Mouse (Mus musculus) midbrain, postnatal 0 days (tissue): ENCODE measurements around the gene Zfand6. TPM values are rescaled to one million over a fixed set of nuclear protein-coding genes. Genes with fewer than 3 reads are reported as not detected.
A peak's percentile ranks its signal among the peaks of the same experiment; 100 is the strongest.

ENCODE experiments used
- ATAC-seq: fragments of 200-750 bp; cut with Nextera tagmentation; 2 replicates; pipeline ENCODE4 v1.8.0; 2017; ENCODE audit warnings: moderate number of reproducible peaks, mild to moderate bottlenecking, moderate TSS enrichment, moderate library complexity; ENCODE audit not compliant: low FRiP score
- DNase-seq: peaks from one replicate; pipeline ENCODE4 v3.0.0-alpha.2; 2015; ENCODE audit warnings: low spot score
- H3K27ac ChIP-seq: fragments of 300-500 bp; sonication (generic); 2 replicates; pipeline ENCODE4 v1.5.1; 2014; ENCODE audit warnings: low read depth, mild to moderate bottlenecking, low read length, mixed read lengths
- H3K27me3 ChIP-seq: fragments of 300-500 bp; sonication (generic); 2 replicates; pipeline ENCODE4 v1.6.1; 2014; ENCODE audit warnings: low read length, control low read depth, mixed read lengths; ENCODE audit not compliant: insufficient read depth
- H3K36me3 ChIP-seq: fragments of 300-500 bp; sonication (generic); 2 replicates; pipeline ENCODE4 v1.6.1; 2014; ENCODE audit warnings: low read length, control low read depth, mixed read lengths; ENCODE audit not compliant: insufficient read depth
- H3K4me1 ChIP-seq: fragments of 300-500 bp; sonication (generic); 2 replicates; pipeline ENCODE4 v1.6.1; 2014; ENCODE audit warnings: mild to moderate bottlenecking, control low read depth, antibody characterized with exemption, low read length, mixed read lengths; ENCODE audit not compliant: insufficient read depth
- H3K4me2 ChIP-seq: fragments of 300-500 bp; sonication (generic); 2 replicates; pipeline ENCODE4 v1.6.1; 2014; ENCODE audit warnings: low read depth, mild to moderate bottlenecking, low read length, mixed read lengths; ENCODE audit not compliant: poor library complexity, severe bottlenecking
- H3K4me3 ChIP-seq: fragments of 300-500 bp; sonication (generic); 2 replicates; pipeline ENCODE4 v1.5.1; 2014; ENCODE audit warnings: low read depth, mild to moderate bottlenecking, low read length, moderate library complexity
- H3K9ac ChIP-seq: fragments of 300-500 bp; sonication (generic); replicated peaks from 2 replicates; pipeline ENCODE4 v1.6.1; 2014; ENCODE audit warnings: mild to moderate bottlenecking, low read length, moderate library complexity, mixed read lengths; ENCODE audit not compliant: poor library complexity, severe bottlenecking
- H3K9me3 ChIP-seq: fragments of 300-500 bp; sonication (generic); 2 replicates; pipeline ENCODE4 v1.6.1; 2016; ENCODE audit warnings: low read length, control low read depth
- CTCF ChIP-seq: IDR thresholded peaks from 2 replicates; pipeline ENCODE4 v1.5.1; 2016; ENCODE audit warnings: antibody characterized with exemption, mild to moderate bottlenecking
- WGBS: fragments of 180-500 bp; shearing (Covaris S2); extraction: QIAGEN DNeasy Blood & Tissue Kit; methylation state at CpG from one replicate; pipeline ENCODE4 v1.1.7; 2014; 5-methylcytosine and 5-hydroxymethylcytosine counted together
- polyA plus RNA-seq: library from polyadenylated mRNA; unstranded; fragments of >200 nt; fragmentation: Nextera tagmentation; extraction: Ambion mirVana; gene quantifications from 2 replicates; pipeline ENCODE4 v1.2.1, GENCODE M21; 2015
- total RNA-seq: library from RNA; depleted of rRNA; stranded (reverse); fragments of >200 nt; gene quantifications from 2 replicates; pipeline ENCODE4 v1.2.3, GENCODE M21; 2014

Zfand6 gene
- total and polyA plus RNA-seq, 2 experiments from 2014 or later: 82.5 to 112 TPM

DNA sequence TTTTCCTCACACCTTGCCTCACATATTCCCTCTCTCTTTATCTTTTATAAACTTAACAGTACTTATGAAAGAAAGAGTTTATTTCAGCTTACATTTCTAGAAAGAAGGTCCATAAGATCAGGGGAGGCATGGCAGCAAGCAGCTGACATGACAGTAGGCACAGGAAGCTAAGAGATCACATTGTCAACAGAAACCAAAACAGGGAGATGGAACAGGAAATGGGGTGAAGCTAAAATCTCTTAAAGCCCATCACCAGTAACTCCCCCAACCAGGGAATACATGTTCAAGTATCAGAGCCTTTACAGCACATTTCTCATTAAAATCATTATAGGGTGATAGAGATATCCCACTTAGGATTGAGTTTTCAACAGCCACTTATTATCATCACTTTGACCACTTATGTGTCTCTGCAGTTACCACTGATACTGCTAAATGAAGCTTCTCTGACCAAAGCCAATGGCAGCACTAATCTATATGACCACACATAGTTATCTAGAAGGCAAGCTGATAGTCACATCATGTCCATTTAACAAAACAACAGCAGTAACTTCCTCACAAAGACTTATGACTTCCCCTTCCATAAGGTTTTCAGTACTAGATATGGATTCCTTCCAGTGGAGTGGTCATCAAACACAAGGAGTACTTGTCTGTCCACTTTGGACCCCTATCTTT, 20.7 kb upstream of the Zfand6 start:
- H3K4me2 ChIP-seq: no peak overlapping the region
- no peaks in the 10 kb centered on the region for H3K27me3 ChIP-seq
- no peak overlapping the region for H3K27ac ChIP-seq
- no peak for TF ChIP-seq CTCF
- ATAC-seq: no peak
- no peak overlapping the region for H3K9ac ChIP-seq
- no peak for DNase-seq
- H3K9me3 ChIP-seq: no peaks in the 10 kb centered on the region
- no peak overlapping the region for H3K4me3 ChIP-seq
- no peaks in the 10 kb centered on the region for H3K36me3 ChIP-seq
- H3K4me1 ChIP-seq: no peaks in the 10 kb centered on the region

DNA sequence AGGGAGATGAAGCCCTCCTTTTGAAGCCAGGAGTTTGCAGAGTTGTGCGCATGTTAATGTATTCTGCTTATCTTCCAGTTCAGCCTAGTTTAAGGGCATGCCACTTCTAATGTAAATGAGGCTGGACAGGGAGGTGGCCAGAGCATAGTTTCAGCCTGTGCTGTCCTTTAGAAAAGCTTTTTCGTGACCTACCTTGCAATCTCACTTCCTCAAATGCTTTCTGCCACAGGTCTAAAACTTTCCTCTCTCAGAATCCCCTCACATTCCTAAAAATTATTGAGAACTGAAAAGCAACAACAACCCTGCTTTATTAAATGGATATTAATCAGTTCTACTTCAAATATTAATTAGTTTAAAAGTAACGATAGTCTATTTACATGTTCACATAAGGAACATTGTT, 17.1 kb upstream of the Zfand6 start:
- H3K9me3 ChIP-seq: no peaks in the 10 kb centered on the region
- no peak overlapping the region for H3K9ac ChIP-seq
- no peak for ATAC-seq
- no peaks in the 10 kb centered on the region for H3K36me3 ChIP-seq
- no peak for TF ChIP-seq CTCF
- no peaks in the 10 kb centered on the region for H3K27me3 ChIP-seq
- 83% methylated on average over 3 of the region's 3 CpGs for WGBS
- no peak for DNase-seq
- H3K4me1 ChIP-seq: no peaks in the 10 kb centered on the region
- no peak overlapping the region for H3K27ac ChIP-seq
- no peak overlapping the region for H3K4me3 ChIP-seq
- no peak overlapping the region for H3K4me2 ChIP-seq

DNA sequence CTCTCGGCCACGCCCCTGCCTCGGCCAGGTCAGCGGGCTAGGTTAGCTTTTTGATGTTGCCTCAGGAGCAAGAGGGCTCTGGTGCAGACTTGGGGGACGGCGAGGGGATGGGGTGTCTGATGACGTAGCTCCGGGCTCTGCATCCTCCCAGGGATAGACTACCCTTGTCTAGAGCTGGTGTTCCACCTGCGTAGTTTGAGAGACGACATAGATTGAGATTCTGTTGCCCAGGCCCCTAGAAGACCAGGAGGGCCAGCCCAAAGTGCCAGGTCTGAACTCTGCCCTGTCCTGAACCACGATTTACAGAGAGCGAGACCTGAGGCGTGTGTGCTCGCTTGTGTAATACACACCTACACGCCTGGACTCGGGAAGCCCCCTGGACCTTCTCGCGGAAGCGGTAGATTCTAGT, 346 bp upstream of the Zfand6 start:
- H3K27ac ChIP-seq: no peak overlapping the region
- peak overlapping the region; percentile 91 for H3K4me3 ChIP-seq
- WGBS: 3% methylated on average over 19 of the region's 19 CpGs
- TF ChIP-seq CTCF: no peak
- no peaks in the 10 kb centered on the region for H3K4me1 ChIP-seq
- no peak for DNase-seq
- H3K9ac ChIP-seq: peak overlapping the region; percentile 60
- H3K9me3 ChIP-seq: no peaks in the 10 kb centered on the region
- no peaks in the 10 kb centered on the region for H3K27me3 ChIP-seq
- ATAC-seq: peak; percentile 87
- peak overlapping the region; percentile 81 for H3K4me2 ChIP-seq
- no peaks in the 10 kb centered on the region for H3K36me3 ChIP-seq

DNA sequence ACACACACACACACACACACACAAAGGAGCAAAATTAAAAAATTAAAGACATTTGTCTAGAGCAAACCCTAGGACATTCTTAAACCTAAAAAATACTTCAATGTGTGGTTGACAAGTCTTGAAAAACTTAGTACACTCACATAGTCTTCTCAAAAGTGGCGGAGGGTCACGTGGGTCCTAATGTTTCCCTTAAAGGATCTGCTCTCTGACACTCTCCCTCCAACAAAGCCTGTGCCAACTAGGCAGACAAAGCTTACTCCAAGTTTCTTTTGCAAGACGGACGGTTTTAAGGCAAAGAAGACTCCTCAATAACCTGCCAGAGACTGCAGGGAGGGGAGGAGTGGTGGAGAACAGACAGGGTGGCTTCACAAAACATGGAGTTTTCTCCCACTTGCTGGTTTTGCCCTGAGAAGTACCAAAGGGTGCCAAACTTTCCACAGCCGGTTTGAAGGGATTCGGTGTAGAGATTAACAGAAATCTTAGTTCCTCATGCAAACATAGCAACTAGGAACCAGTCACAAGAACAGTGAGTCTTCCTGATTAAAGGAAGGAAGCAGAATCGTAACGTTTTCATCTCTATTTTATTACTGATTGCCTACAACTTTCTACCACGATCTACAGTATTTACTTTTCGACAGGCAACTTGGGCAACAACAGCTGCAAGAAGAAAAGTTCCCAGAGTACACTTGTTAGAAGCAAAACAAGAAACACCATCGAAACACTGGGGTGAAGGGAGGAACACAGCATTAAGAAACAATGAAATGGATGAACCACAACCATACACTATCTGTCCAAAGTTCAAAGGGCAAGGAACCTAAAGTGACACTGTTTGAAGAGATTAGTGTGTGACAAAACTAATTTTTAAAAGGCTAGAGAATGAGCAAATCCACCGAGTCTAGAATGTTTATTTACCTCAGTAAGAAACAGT, 1.8 kb downstream of the Zfand6 start:
- 66% methylated on average over 12 of the region's 12 CpGs for WGBS
- no peak for ATAC-seq
- H3K4me2 ChIP-seq: no peak overlapping the region

DNA sequence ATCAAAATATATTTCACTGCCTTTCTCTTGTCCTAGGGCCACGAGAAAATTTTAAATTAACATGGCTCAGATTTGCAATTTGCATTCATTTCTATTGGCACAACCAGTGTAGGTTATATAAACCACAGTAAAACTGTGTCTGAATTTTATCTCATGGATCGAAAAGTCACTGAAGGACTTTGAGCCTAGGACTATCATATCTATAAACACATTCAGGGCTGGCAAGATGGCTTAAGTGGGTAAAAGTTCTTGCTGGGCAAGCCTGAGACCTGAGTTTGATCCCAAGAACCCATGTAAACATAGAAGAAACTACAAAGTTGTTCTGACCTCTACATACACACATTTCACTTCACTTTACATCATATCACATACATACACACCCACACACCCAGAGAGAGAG, 3.4 kb downstream of the Zfand6 start:
- no peak overlapping the region for H3K4me3 ChIP-seq
- no peaks in the 10 kb centered on the region for H3K9me3 ChIP-seq
- H3K27ac ChIP-seq: no peak overlapping the region
- DNase-seq: no peak
- 90% methylated on average over 2 of the region's 2 CpGs for WGBS
- H3K4me2 ChIP-seq: no peak overlapping the region
- ATAC-seq: no peak
- TF ChIP-seq CTCF: no peak
- no peak overlapping the region for H3K9ac ChIP-seq
- no peaks in the 10 kb centered on the region for H3K4me1 ChIP-seq
- no peaks in the 10 kb centered on the region for H3K27me3 ChIP-seq
- H3K36me3 ChIP-seq: no peaks in the 10 kb centered on the region

More for the DNA sequence above, 1.8 kb downstream of the Zfand6 start:
- H3K27me3 ChIP-seq: no peaks in the 10 kb centered on the region
- TF ChIP-seq CTCF: no peak
- no peak for DNase-seq
- no peaks in the 10 kb centered on the region for H3K36me3 ChIP-seq
- no peak overlapping the region for H3K27ac ChIP-seq
- no peak overlapping the region for H3K4me3 ChIP-seq
- H3K9ac ChIP-seq: no peak overlapping the region
- no peaks in the 10 kb centered on the region for H3K9me3 ChIP-seq
- no peaks in the 10 kb centered on the region for H3K4me1 ChIP-seq

DNA sequence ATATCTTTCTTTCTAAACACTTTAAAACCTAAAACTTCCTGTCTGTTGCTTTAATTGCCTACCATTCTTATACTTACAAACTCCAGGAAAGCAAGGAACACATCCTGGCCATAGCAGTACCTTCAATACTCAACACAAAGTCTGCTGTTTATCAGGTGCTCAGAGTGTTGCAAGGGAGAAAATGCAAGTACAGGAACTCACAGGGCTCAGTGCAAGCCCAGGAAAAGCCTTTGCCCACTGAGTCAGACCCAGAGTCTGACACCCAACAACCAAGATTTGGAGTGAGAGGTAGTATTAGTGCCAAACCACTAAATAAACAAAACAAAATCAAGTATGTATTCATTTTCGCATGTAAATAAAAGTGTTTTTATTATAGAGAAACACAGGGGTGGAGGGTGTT, 5.1 kb downstream of the Zfand6 start:
- 98% methylated on average over 1 of the region's 1 CpGs for WGBS
- no peak overlapping the region for H3K9ac ChIP-seq
- H3K4me3 ChIP-seq: no peak overlapping the region
- DNase-seq (no peak), ATAC-seq (no peak)
- no peaks in the 10 kb centered on the region for H3K9me3 ChIP-seq
- H3K27ac ChIP-seq: no peak overlapping the region
- TF ChIP-seq CTCF: no peak
- H3K36me3 ChIP-seq: no peaks in the 10 kb centered on the region
- H3K4me2 ChIP-seq: no peak overlapping the region
- no peaks in the 10 kb centered on the region for H3K4me1 ChIP-seq
- no peaks in the 10 kb centered on the region for H3K27me3 ChIP-seq
